Mouse (Mus musculus): Measurements from ENCODE around the gene Hnrnph3. TPM values are rescaled to one million over a fixed set of nuclear protein-coding genes. Genes with fewer than 3 reads are reported as not detected.

The Hnrnph3 gene
- polyA plus RNA-seq, 1 experiment from 2014 or later, result 163 TPM

GRCm38 (mm10) chr10:63013476-63013875, 10.5 kb downstream of the Hnrnph3 start:
- Histone ChIP-seq H3K27me3 (ENCODE audit: control insufficient read depth, insufficient read depth, low read length) (no peaks in the 10 kb centered on the region), H3K4me3 (ENCODE audit: low read depth, low read length) (no peak overlapping the region), H3K4me2 (replicated peaks; ENCODE audit: low read depth, low read length) (no peak overlapping the region), H3K4me1 (replicated peaks; ENCODE audit: control insufficient read depth, insufficient read depth, low read length) (no peaks in the 10 kb centered on the region), H3K9me3 (ENCODE audit: control insufficient read depth, low read length) (no peaks in the 10 kb centered on the region), H3K9ac (ENCODE audit: low read depth, low read length) (no peak overlapping the region), H3K27ac (ENCODE audit: low read depth, low read length) (no peak overlapping the region), H3K36me3 (ENCODE audit: control insufficient read depth, insufficient read depth, low read length) (peaks cover 13% of the 10 kb centered on the region)
- no peak for DNase-seq (ENCODE audit: low spot score)
- no peak for ATAC-seq (ENCODE audit: low FRiP score)
- 79% methylated on average over 3 of the region's 3 CpGs for WGBS

GRCm38 (mm10) chr10:63011556-63011955, 12.5 kb downstream of the Hnrnph3 start:
- H3K4me1 ChIP-seq (replicated peaks; ENCODE audit: control insufficient read depth, insufficient read depth, low read length), result no peaks in the 10 kb centered on the region
- H3K9me3 ChIP-seq (ENCODE audit: control insufficient read depth, low read length), result no peaks in the 10 kb centered on the region
- WGBS, result 92% methylated on average over 6 of the region's 6 CpGs
- no peak for DNase-seq (ENCODE audit: low spot score)
- no peak overlapping the region for H3K4me2 ChIP-seq (replicated peaks; ENCODE audit: low read depth, low read length)
- H3K9ac ChIP-seq (ENCODE audit: low read depth, low read length), result no peak overlapping the region
- no peaks in the 10 kb centered on the region for H3K27me3 ChIP-seq (ENCODE audit: control insufficient read depth, insufficient read depth, low read length)
- H3K27ac ChIP-seq (ENCODE audit: low read depth, low read length), result no peak overlapping the region
- H3K36me3 ChIP-seq (ENCODE audit: control insufficient read depth, insufficient read depth, low read length), result peaks cover 13% of the 10 kb centered on the region
- no peak for ATAC-seq (ENCODE audit: low FRiP score)
- H3K4me3 ChIP-seq (ENCODE audit: low read depth, low read length), result no peak overlapping the region

- Histone ChIP-seq H3K4me1 (replicated peaks; ENCODE audit: control insufficient read depth, insufficient read depth, low read length) (no peaks in the 10 kb centered on the region), H3K9me3 (ENCODE audit: control insufficient read depth, low read length) (no peaks in the 10 kb centered on the region), H3K27ac (ENCODE audit: low read depth, low read length) (no peak overlapping the region), H3K27me3 (ENCODE audit: control insufficient read depth, insufficient read depth, low read length) (no peaks in the 10 kb centered on the region), H3K36me3 (ENCODE audit: control insufficient read depth, insufficient read depth, low read length) (peaks cover 8% of the 10 kb centered on the region; the same call in 1 of the 2 replicates), H3K9ac (ENCODE audit: low read depth, low read length) (no peak overlapping the region), H3K4me2 (replicated peaks; ENCODE audit: low read depth, low read length) (no peak overlapping the region), H3K4me3 (ENCODE audit: low read depth, low read length) (no peak overlapping the region)
- no peak for DNase-seq (ENCODE audit: low spot score)
- no peak for ATAC-seq (ENCODE audit: low FRiP score)
- WGBS, result 91% methylated on average over 4 of the region's 4 CpGs
Observed at GRCm38 (mm10) chr10:63010268-63010667, 13.7 kb downstream of the Hnrnph3 start.

GRCm38 (mm10) chr10:63008193-63008592, 15.8 kb downstream of the Hnrnph3 start:
- H3K9ac ChIP-seq (ENCODE audit: low read depth, low read length), result no peak overlapping the region
- H3K4me1 ChIP-seq (replicated peaks; ENCODE audit: control insufficient read depth, insufficient read depth, low read length), result no peaks in the 10 kb centered on the region
- no peak for ATAC-seq (ENCODE audit: low FRiP score)
- no peak for DNase-seq (ENCODE audit: low spot score)
- no peak overlapping the region for H3K4me3 ChIP-seq (ENCODE audit: low read depth, low read length)
- 76% methylated on average over 3 of the region's 3 CpGs for WGBS
- H3K9me3 ChIP-seq (ENCODE audit: control insufficient read depth, low read length), result no peaks in the 10 kb centered on the region
- H3K27me3 ChIP-seq (ENCODE audit: control insufficient read depth, insufficient read depth, low read length), result no peaks in the 10 kb centered on the region
- H3K4me2 ChIP-seq (replicated peaks; ENCODE audit: low read depth, low read length), result no peak overlapping the region
- H3K36me3 ChIP-seq (ENCODE audit: control insufficient read depth, insufficient read depth, low read length), result peaks cover 14% of the 10 kb centered on the region; the same call in 1 of the 2 replicates
- no peak overlapping the region for H3K27ac ChIP-seq (ENCODE audit: low read depth, low read length)

GRCm38 (mm10) chr10:63004556-63004955, 19.5 kb downstream of the Hnrnph3 start:
- ATAC-seq (ENCODE audit: low FRiP score) (no peak), DNase-seq (ENCODE audit: low spot score) (no peak)
- H3K36me3 ChIP-seq (ENCODE audit: control insufficient read depth, insufficient read depth, low read length), result peaks cover 12% of the 10 kb centered on the region
- H3K9me3 ChIP-seq (ENCODE audit: control insufficient read depth, low read length), result no peaks in the 10 kb centered on the region
- 94% methylated on average over 9 of the region's 9 CpGs for WGBS
- H3K4me2 ChIP-seq (replicated peaks; ENCODE audit: low read depth, low read length), result no peak overlapping the region
- H3K27me3 ChIP-seq (ENCODE audit: control insufficient read depth, insufficient read depth, low read length), result no peaks in the 10 kb centered on the region
- H3K4me1 ChIP-seq (replicated peaks; ENCODE audit: control insufficient read depth, insufficient read depth, low read length), result no peaks in the 10 kb centered on the region
- H3K9ac ChIP-seq (ENCODE audit: low read depth, low read length), result no peak overlapping the region
- no peak overlapping the region for H3K27ac ChIP-seq (ENCODE audit: low read depth, low read length)
- no peak overlapping the region for H3K4me3 ChIP-seq (ENCODE audit: low read depth, low read length)

- ATAC-seq (ENCODE audit: low FRiP score) (no peak), DNase-seq (ENCODE audit: low spot score) (no peak)
- Histone ChIP-seq H3K36me3 (ENCODE audit: control insufficient read depth, insufficient read depth, low read length) (peaks cover 13% of the 10 kb centered on the region), H3K27me3 (ENCODE audit: control insufficient read depth, insufficient read depth, low read length) (no peaks in the 10 kb centered on the region), H3K4me2 (replicated peaks; ENCODE audit: low read depth, low read length) (no peak overlapping the region), H3K9ac (ENCODE audit: low read depth, low read length) (no peak overlapping the region), H3K4me3 (ENCODE audit: low read depth, low read length) (no peak overlapping the region), H3K9me3 (ENCODE audit: control insufficient read depth, low read length) (no peaks in the 10 kb centered on the region), H3K4me1 (replicated peaks; ENCODE audit: control insufficient read depth, insufficient read depth, low read length) (no peaks in the 10 kb centered on the region), H3K27ac (ENCODE audit: low read depth, low read length) (no peak overlapping the region)
- 82% methylated on average over 9 of the region's 9 CpGs for WGBS
Observed at GRCm38 (mm10) chr10:63003252-63003651, 20.8 kb downstream of the Hnrnph3 start.

GRCm38 (mm10) chr10:63000584-63000983, 23.4 kb downstream of the Hnrnph3 start:
- Histone ChIP-seq H3K27ac (ENCODE audit: low read depth, low read length) (no peak overlapping the region), H3K36me3 (ENCODE audit: control insufficient read depth, insufficient read depth, low read length) (peaks cover 24% of the 10 kb centered on the region), H3K9me3 (ENCODE audit: control insufficient read depth, low read length) (no peaks in the 10 kb centered on the region), H3K4me1 (replicated peaks; ENCODE audit: control insufficient read depth, insufficient read depth, low read length) (no peaks in the 10 kb centered on the region), H3K9ac (ENCODE audit: low read depth, low read length) (no peak overlapping the region), H3K27me3 (ENCODE audit: control insufficient read depth, insufficient read depth, low read length) (no peaks in the 10 kb centered on the region), H3K4me2 (replicated peaks; ENCODE audit: low read depth, low read length) (no peak overlapping the region), H3K4me3 (ENCODE audit: low read depth, low read length) (no peak overlapping the region)
- no peak for DNase-seq (ENCODE audit: low spot score)
- ATAC-seq (ENCODE audit: low FRiP score), result no peak
- WGBS, result 77% methylated on average over 9 of the region's 9 CpGs

GRCm38 (mm10) chr10:62993991-62994390, 30.0 kb downstream of the Hnrnph3 start:
- ATAC-seq (ENCODE audit: low FRiP score), result no peak
- WGBS, result 90% methylated on average over 3 of the region's 9 CpGs
- Histone ChIP-seq H3K4me1 (replicated peaks; ENCODE audit: control insufficient read depth, insufficient read depth, low read length) (no peaks in the 10 kb centered on the region), H3K4me3 (ENCODE audit: low read depth, low read length) (no peak overlapping the region), H3K36me3 (ENCODE audit: control insufficient read depth, insufficient read depth, low read length) (peaks cover 18% of the 10 kb centered on the region; the same call in 1 of the 2 replicates), H3K9me3 (ENCODE audit: control insufficient read depth, low read length) (no peaks in the 10 kb centered on the region), H3K27ac (ENCODE audit: low read depth, low read length) (no peak overlapping the region), H3K4me2 (replicated peaks; ENCODE audit: low read depth, low read length) (no peak overlapping the region), H3K9ac (ENCODE audit: low read depth, low read length) (no peak overlapping the region), H3K27me3 (ENCODE audit: control insufficient read depth, insufficient read depth, low read length) (no peaks in the 10 kb centered on the region)
- no peak for DNase-seq (ENCODE audit: low spot score)

GRCm38 (mm10) chr10:62990636-62991035, 33.4 kb downstream of the Hnrnph3 start:
- H3K4me1 ChIP-seq (replicated peaks; ENCODE audit: control insufficient read depth, insufficient read depth, low read length), result no peaks in the 10 kb centered on the region
- no peak overlapping the region for H3K27ac ChIP-seq (ENCODE audit: low read depth, low read length)
- no peak overlapping the region for H3K9ac ChIP-seq (ENCODE audit: low read depth, low read length)
- no peak for ATAC-seq (ENCODE audit: low FRiP score)
- H3K36me3 ChIP-seq (ENCODE audit: control insufficient read depth, insufficient read depth, low read length), result peaks cover 5% of the 10 kb centered on the region; the same call in 1 of the 2 replicates
- H3K4me3 ChIP-seq (ENCODE audit: low read depth, low read length), result no peak overlapping the region
- no peak overlapping the region for H3K4me2 ChIP-seq (replicated peaks; ENCODE audit: low read depth, low read length)
- H3K9me3 ChIP-seq (ENCODE audit: control insufficient read depth, low read length), result no peaks in the 10 kb centered on the region
- WGBS, result 91% methylated on average over 15 of the region's 15 CpGs
- DNase-seq (ENCODE audit: low spot score), result no peak
- H3K27me3 ChIP-seq (ENCODE audit: control insufficient read depth, insufficient read depth, low read length), result no peaks in the 10 kb centered on the region

Data from hindbrain, embryonic 11.5 days (tissue).